Mouse (Mus musculus): ENCODE measurements at regions not wholly inside any gene's neighbourhood (a gene's known extent, or its start where the extent isn't known, plus 50 kb on each side); places are given as distances from the start of the nearest gene placed in this dataset.

GRCm38 (mm10) chr11:85966207-85966606, 80.0 kb downstream of the Tbx4 start:
- no peak for DNase-seq

GRCm38 (mm10) chr11:85970287-85970686, 84.1 kb downstream of the Tbx4 start:
- no peak for DNase-seq

- peak; percentile 57 for DNase-seq
Measured at GRCm38 (mm10) chr11:85972385-85972784, 86.2 kb downstream of the Tbx4 start.

GRCm38 (mm10) chr11:85973736-85974135, 87.5 kb downstream of the Tbx4 start:
- DNase-seq: no peak

- no peak for DNase-seq
Measured at GRCm38 (mm10) chr11:85976693-85977434, 90.6 kb downstream of the Tbx4 start.

GRCm38 (mm10) chr11:85980388-85980787, 94.2 kb downstream of the Tbx4 start:
- DNase-seq: no peak

GRCm38 (mm10) chr11:85981561-85981960, 95.3 kb downstream of the Tbx4 start:
- no peak for DNase-seq

- DNase-seq: no peak
Measured at GRCm38 (mm10) chr11:85986338-85986737, 100.1 kb downstream of the Tbx4 start.

GRCm38 (mm10) chr11:85987181-85987580, 101.0 kb downstream of the Tbx4 start:
- no peak for DNase-seq

GRCm38 (mm10) chr11:85989536-85989935, 103.3 kb downstream of the Tbx4 start:
- no peak for DNase-seq

- DNase-seq: no peak
Measured at GRCm38 (mm10) chr11:85989940-85990493, 103.8 kb downstream of the Tbx4 start.

GRCm38 (mm10) chr11:85995318-85996095, 109.3 kb downstream of the Tbx4 start:
- peak; percentile 30 for DNase-seq

GRCm38 (mm10) chr11:85996686-85997085, 110.5 kb downstream of the Tbx4 start:
- DNase-seq: no peak

GRCm38 (mm10) chr11:86003341-86003740, 117.1 kb downstream of the Tbx4 start:
- no peak for DNase-seq

- no peak for DNase-seq
Measured at GRCm38 (mm10) chr11:86005284-86005683, 119.1 kb downstream of the Tbx4 start.

- DNase-seq: no peak
Measured at GRCm38 (mm10) chr11:86005899-86006445, 119.8 kb downstream of the Tbx4 start.

GRCm38 (mm10) chr11:86006859-86007258, 120.6 kb downstream of the Tbx4 start:
- no peak for DNase-seq

All from layer of hippocampus, adult 9-11 months (tissue).